Mouse (Mus musculus) olfactory bulb, adult 2 months (tissue): ENCODE results near the gene Nxnl2.
"Not testable (repeated sequence)": the region's sequence is repeated elsewhere in the genome, so short reads cannot be mapped to it uniquely, and the experiment has no call there.

ENCODE experiments used
- CTCF ChIP-seq: fragments of 200-500 bp; IDR thresholded peaks from 2 replicates; pipeline ENCODE4 v1.5.1; 2012; ENCODE audit warnings: low read depth, mild to moderate bottlenecking, low read length, moderate library complexity; ENCODE audit not compliant: insufficient read depth
- POLR2A ChIP-seq: fragments of 200-500 bp; IDR thresholded peaks from 2 replicates; pipeline ENCODE4 v1.6.1; 2012; ENCODE audit warnings: mild to moderate bottlenecking, low read depth, low read length, moderate library complexity; ENCODE audit not compliant: insufficient read depth

DNA sequence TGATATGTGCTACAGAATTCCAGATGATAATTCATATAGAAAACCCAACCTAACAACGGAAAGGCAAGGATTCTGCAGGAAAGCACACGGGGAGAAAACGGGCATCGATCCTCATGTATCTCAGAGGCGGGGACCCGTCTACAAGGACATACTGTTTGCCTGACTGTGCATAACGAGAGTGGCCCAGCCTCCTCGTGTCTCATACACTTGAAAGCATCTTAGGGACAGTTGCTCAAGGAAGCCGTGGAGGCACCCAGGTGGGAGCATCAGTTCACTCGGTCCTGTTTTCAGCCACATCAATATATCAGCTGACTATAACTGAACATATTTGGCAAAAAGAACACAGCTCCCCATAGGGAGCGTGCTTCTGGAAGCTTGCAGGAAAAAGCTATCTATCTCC is 33.3 kb downstream of the Nxnl2 start:
- TF ChIP-seq POLR2A, CTCF: not testable (repeated sequence)
